In the genomic region with DNA sequence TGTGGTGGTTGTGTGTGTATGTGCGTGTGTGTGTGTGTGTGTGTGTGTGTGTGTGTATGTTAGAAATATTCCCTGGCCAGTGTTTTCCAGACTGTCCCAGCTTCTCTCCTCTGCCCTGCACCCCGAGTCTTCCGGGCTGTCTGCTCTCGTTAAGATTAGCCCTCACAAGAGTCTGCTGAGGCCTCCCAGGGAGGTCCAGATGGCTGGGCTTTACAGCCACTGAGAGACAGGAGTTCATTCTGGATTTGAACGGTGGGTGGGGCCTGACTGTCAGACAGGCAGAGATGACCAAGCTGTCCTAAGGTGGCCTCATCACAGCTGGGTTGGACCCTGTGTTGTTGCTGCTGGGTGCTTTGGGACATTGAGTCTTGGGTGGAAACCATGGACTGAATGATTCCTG, we compare ENCODE assay signal across 14 mouse cellular contexts. TPM values are rescaled to one million over a fixed set of nuclear protein-coding genes. Genes with fewer than 3 reads are reported as not detected.
A peak's percentile ranks its signal among the peaks of the same experiment; 100 is the strongest.
DNase-seq lines count a peak whose midpoint lies in the region; ATAC-seq lines count a peak whose summit lies in the region.
"Had no signal": no experiment of that assay in that cellular context is flagged by ENCODE, and none has a peak within 500 bp of the region (broad histone marks: within the 10 kb centered on the region; RNA-seq: fewer than 3 reads in every experiment).

No protein-coding gene starts in this region.

- no peak for DNase-seq in kidney, adult 18-20 months
- peak; percentile 54 for DNase-seq in lung, postnatal 36 days
- no peak for DNase-seq in thymus, adult 18-20 months
- DNase-seq in adrenal gland, postnatal 10 days = no peak
- no peak for DNase-seq in layer of hippocampus, adult 9-10 months (ENCODE audit: low spot score)
- DNase-seq: adrenal gland, postnatal 25 days; embryo, embryonic 11 days had no signal

- H3K27me3 ChIP-seq in kidney, embryonic 14.5 days (ENCODE audit: control insufficient read depth, insufficient read depth, low read length) = no peaks in the 10 kb centered on the region
- H3K27me3 ChIP-seq in heart, embryonic 12.5 days (replicated peaks) = peaks cover 4% of the 10 kb centered on the region
- H3K27me3 ChIP-seq in intestine, embryonic 16.5 days (replicated peaks; ENCODE audit: control insufficient read depth, insufficient read depth, low read length) = no peaks in the 10 kb centered on the region
- H3K27me3 ChIP-seq: forebrain, embryonic 15.5 days; hindbrain, embryonic 15.5 days had no signal

- H3K36me3 ChIP-seq in kidney, embryonic 14.5 days (ENCODE audit: control insufficient read depth, insufficient read depth, low read length) = no peaks in the 10 kb centered on the region
- no peaks in the 10 kb centered on the region for H3K36me3 ChIP-seq in heart, embryonic 12.5 days
- no peaks in the 10 kb centered on the region for H3K36me3 ChIP-seq in intestine, embryonic 16.5 days (ENCODE audit: control insufficient read depth, insufficient read depth, low read length)
- H3K36me3 ChIP-seq: forebrain, embryonic 15.5 days; G1E; hindbrain, embryonic 15.5 days; midbrain, embryonic 12.5 days had no signal

- 31% methylated on average over 5 of the region's 5 CpGs for WGBS in kidney, embryonic 14.5 days
- 24% methylated on average over 5 of the region's 5 CpGs for WGBS in heart, embryonic 12.5 days
- WGBS in intestine, embryonic 16.5 days = 30% methylated on average over 5 of the region's 5 CpGs

- no peaks in the 10 kb centered on the region for H3K9me3 ChIP-seq in kidney, embryonic 14.5 days (ENCODE audit: control insufficient read depth, low read length)
- no peaks in the 10 kb centered on the region for H3K9me3 ChIP-seq in heart, embryonic 12.5 days (replicated peaks)
- H3K9me3 ChIP-seq in intestine, embryonic 16.5 days (ENCODE audit: control insufficient read depth, low read length) = no peaks in the 10 kb centered on the region
- H3K9me3 ChIP-seq: forebrain, embryonic 15.5 days; hindbrain, embryonic 15.5 days; midbrain, embryonic 12.5 days had no signal

- H3K4me1 ChIP-seq in kidney, embryonic 14.5 days (ENCODE audit: control insufficient read depth, insufficient read depth, low read length) = 0 out of 2 replicates have a peak, but pooled peaks cover 2% of the 10 kb centered on the region
- peaks cover 10% of the 10 kb centered on the region; the same call in 1 of the 2 replicates for H3K4me1 ChIP-seq in heart, embryonic 12.5 days (replicated peaks)
- H3K4me1 ChIP-seq in intestine, embryonic 16.5 days (ENCODE audit: control insufficient read depth, insufficient read depth, low read length) = peaks cover 5% of the 10 kb centered on the region
- H3K4me1 ChIP-seq: forebrain, embryonic 15.5 days; hindbrain, embryonic 15.5 days had no signal

- H3K27ac ChIP-seq in kidney, embryonic 14.5 days (ENCODE audit: low read depth, low read length) = no peak overlapping the region
- H3K27ac ChIP-seq in heart, embryonic 12.5 days (ENCODE audit: poor library complexity, severe bottlenecking) = no peak overlapping the region
- H3K27ac ChIP-seq in intestine, embryonic 16.5 days (ENCODE audit: low read length) = no peak overlapping the region; the same call in 1 of the 2 replicates
- H3K27ac ChIP-seq: forebrain, embryonic 15.5 days; hindbrain, embryonic 15.5 days; midbrain, embryonic 12.5 days had no signal

- H3K4me3 ChIP-seq in kidney, embryonic 14.5 days (ENCODE audit: low read length) = no peak overlapping the region
- no peak overlapping the region for H3K4me3 ChIP-seq in heart, embryonic 12.5 days
- H3K4me3 ChIP-seq in intestine, embryonic 16.5 days (ENCODE audit: low read length) = no peak overlapping the region
- H3K4me3 ChIP-seq: forebrain, embryonic 15.5 days; hindbrain, embryonic 15.5 days; midbrain, embryonic 12.5 days had no signal

- H3K9ac ChIP-seq in kidney, embryonic 14.5 days (ENCODE audit: low read depth, low read length) = no peak overlapping the region
- no peak overlapping the region for H3K9ac ChIP-seq in heart, embryonic 12.5 days
- no peak overlapping the region for H3K9ac ChIP-seq in intestine, embryonic 16.5 days (ENCODE audit: low read depth, low read length)
- H3K9ac ChIP-seq: forebrain, embryonic 15.5 days; hindbrain, embryonic 15.5 days; midbrain, embryonic 12.5 days had no signal

- peak; percentile 46; the same call in 1 of the 2 replicates for ATAC-seq in kidney, embryonic 14.5 days (ENCODE audit: low FRiP score, low TSS enrichment)
- ATAC-seq in heart, embryonic 12.5 days (ENCODE audit: insufficient number of reproducible peaks, low FRiP score) = 0 out of 2 replicates have a peak, but pooled peaks have one; percentile 22
- ATAC-seq in intestine, embryonic 16.5 days = peak; percentile 66
- ATAC-seq: forebrain, embryonic 15.5 days had no signal

- no peak overlapping the region for H3K4me2 ChIP-seq in kidney, embryonic 14.5 days (replicated peaks; ENCODE audit: low read depth, low read length)
- no peak overlapping the region for H3K4me2 ChIP-seq in heart, embryonic 12.5 days
- H3K4me2 ChIP-seq in intestine, embryonic 16.5 days (ENCODE audit: low read depth, low read length) = no peak overlapping the region
- H3K4me2 ChIP-seq: forebrain, embryonic 15.5 days; hindbrain, embryonic 15.5 days; midbrain, embryonic 12.5 days had no signal

RNA-seq across cellular contexts. Expression of a gene that starts 28.8 kb away (rescaled TPM):
- polyA plus RNA-seq in kidney, embryonic 14.5 days (2014; fragmentation: Nextera tagmentation; extraction: Ambion mirVana) = not detected in 2 replicates
- not detected in 2 replicates for polyA plus RNA-seq in heart, embryonic 12.5 days (2016; fragmentation: Nextera tagmentation; extraction: Ambion mirVana)
- polyA plus RNA-seq in intestine, embryonic 16.5 days (2015; fragmentation: Nextera tagmentation; extraction: Ambion mirVana) = not detected in 2 replicates
- total RNA-seq in adrenal gland, postnatal 10 days (2021) = not detected
- total RNA-seq: adrenal gland, postnatal 25 days had no signal
- polyA plus RNA-seq: forebrain, embryonic 15.5 days; G1E; hindbrain, embryonic 15.5 days; midbrain, embryonic 12.5 days had no signal

RNA-seq across cellular contexts. Expression of a gene that starts 40.6 kb away (rescaled TPM):
- polyA plus RNA-seq in kidney, embryonic 14.5 days (2014; fragmentation: Nextera tagmentation; extraction: Ambion mirVana) = 0.69 and 0.94 TPM in 2 replicates
- polyA plus RNA-seq in heart, embryonic 12.5 days (2016; fragmentation: Nextera tagmentation; extraction: Ambion mirVana) = not detected in 2 replicates
- 0.06 TPM in 1 of 2 replicates, not detected in the other for polyA plus RNA-seq in intestine, embryonic 16.5 days (2015; fragmentation: Nextera tagmentation; extraction: Ambion mirVana)
- 1 to 10 TPM; 4.1 to 4.5 TPM for total RNA-seq in adrenal gland, postnatal 10 days (2021)
- polyA plus RNA-seq: forebrain, embryonic 15.5 days; G1E; hindbrain, embryonic 15.5 days; midbrain, embryonic 12.5 days had no signal
